Mouse (Mus musculus): ENCODE measurements around the gene Nuak2. TPM values are rescaled to one million over a fixed set of nuclear protein-coding genes. Genes with fewer than 3 reads are reported as not detected.
A peak's percentile ranks its signal among the peaks of the same experiment; 100 is the strongest.

Nuak2 gene
- polyA plus RNA-seq, 1 experiment from 2014 or later = 0.84 TPM

DNA sequence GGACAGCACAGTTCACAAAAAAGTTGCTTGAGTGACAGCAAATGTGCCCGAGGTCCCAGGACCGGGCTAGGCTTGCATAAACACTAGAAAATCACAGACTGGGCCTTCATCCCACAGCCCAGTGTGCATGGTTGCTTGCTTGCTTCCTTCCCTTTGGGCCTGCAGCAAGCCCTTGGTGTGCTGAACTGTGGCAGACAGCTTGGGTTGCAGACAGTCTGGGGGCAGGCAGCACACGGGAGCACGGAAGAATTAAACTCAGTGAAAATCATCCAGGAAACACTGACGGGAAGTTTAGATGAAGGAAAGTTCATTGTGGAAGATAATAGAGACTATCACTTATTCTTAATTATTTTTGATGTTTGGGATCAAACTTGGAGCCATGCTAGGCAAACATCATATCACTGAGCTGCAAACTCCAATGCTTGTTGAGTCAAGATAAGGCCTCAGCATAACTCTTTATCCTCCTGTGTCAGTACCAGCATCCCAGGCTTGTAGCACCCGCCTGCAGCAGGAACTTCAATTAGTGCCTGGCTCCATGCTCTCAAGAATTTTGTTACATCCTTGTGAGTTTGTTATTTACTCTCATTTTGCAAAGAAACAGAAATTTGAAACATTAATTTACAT, 18.4 kb downstream of the Nuak2 start:
- peaks cover 67% of the 10 kb centered on the region for H3K4me1 ChIP-seq
- peaks cover 5% of the 10 kb centered on the region; the same call in 1 of the 2 replicates for H3K27me3 ChIP-seq (ENCODE audit: low read depth, poor library complexity, severe bottlenecking)
- no peak for DNase-seq (ENCODE audit: low spot score)
- H3K27ac ChIP-seq = peak overlapping the region; percentile 79
- 31% methylated on average over 6 of the region's 6 CpGs for WGBS
- H3K36me3 ChIP-seq = no peaks in the 10 kb centered on the region
- H3K9me3 ChIP-seq (replicated peaks) = no peaks in the 10 kb centered on the region
- 0 out of 2 replicates have a peak overlapping the region, but pooled peaks have one; percentile 34 for H3K4me3 ChIP-seq

GRCm38 (mm10) chr1:132335378-132335965, 19.5 kb downstream of the Nuak2 start:
- Histone ChIP-seq H3K4me3 (no peak overlapping the region), H3K27me3 (ENCODE audit: low read depth, poor library complexity, severe bottlenecking) (peaks cover 5% of the 10 kb centered on the region; the same call in 1 of the 2 replicates), H3K27ac (peak overlapping the region; percentile 79; the same call in 1 of the 2 replicates), H3K36me3 (no peaks in the 10 kb centered on the region), H3K9me3 (replicated peaks) (no peaks in the 10 kb centered on the region), H3K4me1 (peaks cover 57% of the 10 kb centered on the region)
- 76% methylated on average over 12 of the region's 12 CpGs for WGBS
- no peak for DNase-seq (ENCODE audit: low spot score)

GRCm38 (mm10) chr1:132336921-132337320, 21.0 kb downstream of the Nuak2 start:
- Histone ChIP-seq H3K4me3 (no peak overlapping the region), H3K9me3 (replicated peaks) (no peaks in the 10 kb centered on the region), H3K27ac (no peak overlapping the region), H3K27me3 (ENCODE audit: low read depth, poor library complexity, severe bottlenecking) (peaks cover 5% of the 10 kb centered on the region; the same call in 1 of the 2 replicates), H3K4me1 (peaks cover 50% of the 10 kb centered on the region), H3K36me3 (no peaks in the 10 kb centered on the region)
- no peak for DNase-seq (ENCODE audit: low spot score)
- WGBS = 73% methylated on average over 6 of the region's 6 CpGs

DNA sequence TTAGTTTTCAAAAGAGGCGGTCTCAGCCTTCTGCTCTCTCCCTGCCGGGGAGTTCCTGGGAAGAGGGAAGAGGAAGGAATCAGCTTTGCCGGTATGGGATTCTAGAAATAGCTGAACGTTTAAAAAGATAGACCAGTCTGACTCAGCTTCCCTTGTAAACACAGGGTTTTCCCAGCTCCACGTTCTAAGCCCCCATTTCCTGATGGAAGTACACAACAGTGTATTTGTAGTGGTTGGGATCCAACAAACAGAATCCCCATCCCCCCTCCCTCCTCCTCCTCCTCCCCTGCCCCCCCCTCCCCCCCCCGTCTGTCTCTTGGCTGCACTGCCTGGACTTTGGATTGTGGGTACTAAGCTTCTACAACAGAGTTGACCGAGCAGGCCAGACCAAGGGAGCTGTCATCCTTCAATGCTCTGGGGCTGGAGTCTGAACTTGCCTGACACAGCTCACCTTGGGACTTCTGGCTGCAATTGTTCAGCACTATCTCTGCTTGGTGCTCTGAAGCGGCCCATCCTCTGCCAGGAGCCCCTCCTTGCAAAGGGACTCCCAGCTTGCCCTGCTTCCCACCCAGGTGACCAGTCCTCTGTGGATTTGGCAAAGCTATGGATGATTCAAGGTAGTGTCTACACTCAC, 22.2 kb downstream of the Nuak2 start:
- Histone ChIP-seq H3K4me3 (no peak overlapping the region), H3K9me3 (replicated peaks) (no peaks in the 10 kb centered on the region), H3K4me1 (peaks cover 38% of the 10 kb centered on the region), H3K36me3 (no peaks in the 10 kb centered on the region), H3K27ac (no peak overlapping the region), H3K27me3 (ENCODE audit: low read depth, poor library complexity, severe bottlenecking) (peaks cover 5% of the 10 kb centered on the region; the same call in 1 of the 2 replicates)
- 39% methylated on average over 8 of the region's 8 CpGs for WGBS
- no peak for DNase-seq (ENCODE audit: low spot score)

DNA sequence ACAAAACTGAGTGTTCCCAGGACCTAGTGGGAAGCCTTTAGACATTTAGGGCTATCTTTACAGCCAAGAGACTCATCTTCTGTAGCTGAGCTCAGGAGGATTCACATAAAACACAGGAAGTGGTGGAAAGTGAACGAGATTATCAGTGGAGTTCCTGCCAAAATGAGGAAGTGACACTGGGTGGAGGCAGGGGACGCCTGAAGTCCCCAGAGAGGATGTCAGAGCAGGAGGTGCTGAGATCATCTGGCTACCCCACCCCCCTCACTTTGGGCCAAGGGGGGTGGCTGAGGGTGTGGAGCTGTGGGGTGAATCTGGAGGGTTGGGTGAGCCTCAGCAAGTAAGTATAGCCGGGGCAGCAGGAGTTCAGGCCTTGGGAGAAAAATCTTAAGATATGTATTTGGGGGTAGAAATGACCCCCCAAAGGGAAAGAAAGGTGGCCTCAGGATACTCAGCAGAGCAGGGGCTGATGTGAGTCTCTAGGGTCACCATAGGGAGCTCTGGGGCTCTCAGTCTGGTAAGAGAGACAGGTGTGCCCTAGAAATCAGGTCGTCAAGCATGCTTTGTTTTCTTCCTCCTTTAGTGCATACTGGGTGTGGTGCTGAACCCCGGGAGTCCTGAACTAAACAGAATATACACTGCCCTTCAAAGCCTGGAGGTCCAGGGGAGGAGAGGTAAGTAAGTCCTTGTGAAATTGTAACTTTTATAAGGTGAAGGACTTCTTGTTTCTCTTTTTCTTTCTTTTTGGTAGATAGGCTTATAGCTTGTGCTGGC, 26.0 kb downstream of the Nuak2 start:
- 52% methylated on average over 5 of the region's 5 CpGs for WGBS
- Histone ChIP-seq H3K27ac (no peak overlapping the region), H3K9me3 (replicated peaks) (no peaks in the 10 kb centered on the region)

DNA sequence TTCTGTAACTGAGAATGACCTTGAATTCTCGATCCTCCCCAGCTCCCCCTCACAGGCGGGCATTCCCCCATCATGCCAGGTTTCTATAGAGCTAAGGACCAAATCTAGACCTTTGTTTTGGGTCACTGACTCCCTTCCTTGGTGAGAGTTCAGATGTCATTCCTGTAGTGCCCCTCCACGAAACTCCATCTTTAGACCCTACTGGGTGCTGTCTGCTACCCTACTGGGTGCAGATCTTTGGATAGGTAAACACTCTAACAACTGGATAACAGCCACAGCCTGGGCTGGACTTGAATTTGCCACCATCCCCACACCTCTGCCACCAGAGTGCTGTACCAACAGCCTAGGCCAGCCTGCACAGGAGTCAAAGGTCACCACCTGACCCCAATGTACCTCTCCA, 26.6 kb downstream of the Nuak2 start:
- Histone ChIP-seq H3K4me1 (peaks cover 7% of the 10 kb centered on the region; the same call in 1 of the 2 replicates), H3K36me3 (no peaks in the 10 kb centered on the region), H3K4me3 (no peak overlapping the region), H3K9me3 (replicated peaks) (no peaks in the 10 kb centered on the region), H3K27ac (no peak overlapping the region), H3K27me3 (ENCODE audit: low read depth, poor library complexity, severe bottlenecking) (no peaks in the 10 kb centered on the region)
- no peak for DNase-seq (ENCODE audit: low spot score)
- WGBS = 79% methylated on average over 3 of the region's 3 CpGs

More for the DNA sequence above, 26.0 kb downstream of the Nuak2 start:
- Histone ChIP-seq H3K4me3 (no peak overlapping the region), H3K36me3 (no peaks in the 10 kb centered on the region), H3K4me1 (peaks cover 11% of the 10 kb centered on the region; the same call in 1 of the 2 replicates), H3K27me3 (ENCODE audit: low read depth, poor library complexity, severe bottlenecking) (peaks cover 2% of the 10 kb centered on the region; the same call in 1 of the 2 replicates)
- DNase-seq (ENCODE audit: low spot score) = no peak

GRCm38 (mm10) chr1:132343191-132343590, 27.3 kb downstream of the Nuak2 start:
- Histone ChIP-seq H3K4me1 (no peaks in the 10 kb centered on the region; the same call in 1 of the 2 replicates), H3K36me3 (no peaks in the 10 kb centered on the region), H3K27me3 (ENCODE audit: low read depth, poor library complexity, severe bottlenecking) (no peaks in the 10 kb centered on the region), H3K9me3 (replicated peaks) (no peaks in the 10 kb centered on the region), H3K4me3 (no peak overlapping the region), H3K27ac (no peak overlapping the region)
- 91% methylated on average over 2 of the region's 2 CpGs for WGBS
- DNase-seq (ENCODE audit: low spot score) = no peak

GRCm38 (mm10) chr1:132343656-132344055, 27.7 kb downstream of the Nuak2 start:
- H3K27me3 ChIP-seq (ENCODE audit: low read depth, poor library complexity, severe bottlenecking) = no peaks in the 10 kb centered on the region
- no peak for DNase-seq (ENCODE audit: low spot score)
- no peak overlapping the region for H3K4me3 ChIP-seq
- WGBS = 88% methylated on average over 1 of the region's 1 CpGs
- no peak overlapping the region for H3K27ac ChIP-seq
- no peaks in the 10 kb centered on the region for H3K9me3 ChIP-seq (replicated peaks)
- H3K4me1 ChIP-seq = no peaks in the 10 kb centered on the region; the same call in 1 of the 2 replicates
- H3K36me3 ChIP-seq = no peaks in the 10 kb centered on the region

DNA sequence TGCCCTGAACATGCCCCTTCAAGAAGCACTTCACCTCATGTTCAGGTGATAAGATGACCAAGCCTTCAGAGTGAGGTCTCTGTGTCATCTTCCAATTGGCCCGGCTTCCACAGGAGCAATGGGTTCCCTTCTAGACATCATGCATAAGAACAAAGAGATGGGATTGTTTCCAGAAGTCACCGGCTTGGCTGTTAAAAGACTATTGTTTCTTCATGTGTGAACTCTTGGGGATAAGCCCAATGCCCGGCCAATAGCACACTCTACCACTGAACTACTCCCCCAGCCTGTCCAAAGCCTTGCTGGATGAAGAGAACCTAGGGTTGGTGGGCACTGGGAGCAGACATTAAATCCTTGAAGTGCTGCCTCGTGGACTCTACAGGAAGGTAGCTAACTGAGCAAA, 29.6 kb downstream of the Nuak2 start:
- H3K27me3 ChIP-seq (ENCODE audit: low read depth, poor library complexity, severe bottlenecking) = no peaks in the 10 kb centered on the region
- no peak overlapping the region for H3K4me3 ChIP-seq
- no peaks in the 10 kb centered on the region for H3K9me3 ChIP-seq (replicated peaks)
- no peak overlapping the region for H3K27ac ChIP-seq
- H3K36me3 ChIP-seq = no peaks in the 10 kb centered on the region
- no peak for DNase-seq (ENCODE audit: low spot score)
- no peaks in the 10 kb centered on the region; the same call in 1 of the 2 replicates for H3K4me1 ChIP-seq
- 88% methylated on average over 4 of the region's 4 CpGs for WGBS

- WGBS = 78% methylated on average over 12 of the region's 12 CpGs
Measured at GRCm38 (mm10) chr1:132346134-132346851, 30.4 kb downstream of the Nuak2 start.

DNA sequence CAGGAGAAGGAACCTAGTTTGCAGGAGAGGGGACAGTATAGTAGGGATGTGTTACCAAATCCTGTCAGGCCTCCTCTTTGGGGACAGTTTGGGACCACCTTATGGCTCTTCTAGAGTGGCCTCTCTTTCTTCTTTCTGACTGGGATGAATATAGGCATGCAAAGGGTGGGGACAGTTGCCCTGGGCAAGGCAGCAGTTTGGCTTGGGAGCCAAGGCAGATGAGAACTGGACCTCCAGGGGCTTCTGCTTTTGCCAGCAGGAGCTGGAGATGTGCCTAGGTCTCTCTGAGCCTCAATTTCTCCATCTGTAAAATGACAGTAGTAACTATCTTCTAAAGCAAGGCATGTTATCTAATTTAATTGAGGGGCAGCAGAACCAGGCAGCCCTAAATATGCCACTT, 31.0 kb downstream of the Nuak2 start:
- no peak for DNase-seq (ENCODE audit: low spot score)
- no peak overlapping the region for H3K27ac ChIP-seq
- H3K4me1 ChIP-seq = no peaks in the 10 kb centered on the region; the same call in 1 of the 2 replicates
- H3K9me3 ChIP-seq (replicated peaks) = no peaks in the 10 kb centered on the region
- H3K36me3 ChIP-seq = no peaks in the 10 kb centered on the region
- H3K4me3 ChIP-seq = no peak overlapping the region
- H3K27me3 ChIP-seq (ENCODE audit: low read depth, poor library complexity, severe bottlenecking) = no peaks in the 10 kb centered on the region

More at GRCm38 (mm10) chr1:132346134-132346851, 30.4 kb downstream of the Nuak2 start:
- no peaks in the 10 kb centered on the region; the same call in 1 of the 2 replicates for H3K4me1 ChIP-seq
- no peaks in the 10 kb centered on the region for H3K27me3 ChIP-seq (ENCODE audit: low read depth, poor library complexity, severe bottlenecking)
- no peak for DNase-seq (ENCODE audit: low spot score)
- no peak overlapping the region for H3K4me3 ChIP-seq
- H3K36me3 ChIP-seq = no peaks in the 10 kb centered on the region
- no peak overlapping the region for H3K27ac ChIP-seq
- H3K9me3 ChIP-seq (replicated peaks) = no peaks in the 10 kb centered on the region

- no peak for DNase-seq (ENCODE audit: low spot score)
- no peaks in the 10 kb centered on the region for H3K4me1 ChIP-seq
- no peaks in the 10 kb centered on the region for H3K27me3 ChIP-seq (ENCODE audit: low read depth, poor library complexity, severe bottlenecking)
- no peak overlapping the region for H3K27ac ChIP-seq
- 86% methylated on average over 5 of the region's 5 CpGs for WGBS
- no peaks in the 10 kb centered on the region for H3K9me3 ChIP-seq (replicated peaks)
- no peak overlapping the region for H3K4me3 ChIP-seq
- H3K36me3 ChIP-seq = no peaks in the 10 kb centered on the region
Measured at GRCm38 (mm10) chr1:132348401-132348800, 32.5 kb downstream of the Nuak2 start.
